Mouse (Mus musculus) testis, adult 2 months (tissue): ENCODE measurements around the gene Mrpl35.

Source experiments
- CTCF ChIP-seq: fragments of 200-500 bp; IDR thresholded peaks from 2 replicates; pipeline ENCODE4 v1.5.1; 2012; ENCODE audit warnings: low read depth, mild to moderate bottlenecking, inconsistent platforms, low read length, moderate library complexity; ENCODE audit not compliant: control insufficient read depth, insufficient read depth, insufficient replicate concordance
- POLR2A ChIP-seq: fragments of 200-500 bp; IDR thresholded peaks from 2 replicates; pipeline ENCODE4 v1.6.1; 2012; ENCODE audit warnings: low read depth, mild to moderate bottlenecking, inconsistent platforms, low read length, moderate library complexity; ENCODE audit not compliant: control insufficient read depth

DNA sequence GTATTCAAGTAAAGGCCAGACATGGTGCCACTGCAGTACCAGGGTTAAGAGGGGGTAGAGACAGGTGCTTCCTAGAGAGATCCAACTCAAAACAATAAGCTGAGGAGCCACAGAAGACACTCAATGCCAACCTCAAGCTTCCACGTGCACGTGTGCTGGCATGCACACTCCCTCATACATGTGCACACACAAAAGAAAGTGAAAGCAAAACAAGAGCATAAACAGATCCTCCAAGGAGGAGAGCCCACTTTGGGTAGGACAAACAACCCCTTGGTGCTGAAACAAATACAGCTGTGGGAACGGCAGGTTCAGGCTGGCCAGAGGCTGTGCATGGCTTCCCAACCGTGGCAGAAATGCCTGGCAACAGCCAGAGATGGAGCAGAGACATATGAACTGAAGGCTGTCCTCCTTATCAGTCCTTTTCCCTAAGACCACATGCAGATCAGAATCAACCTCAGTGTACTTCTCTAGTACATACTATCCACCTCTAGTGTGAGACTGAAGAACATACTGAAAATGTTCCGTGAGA, 6.9 kb downstream of the Mrpl35 start:
- TF ChIP-seq CTCF (no peak), POLR2A (no peak)
